Mouse (Mus musculus): ENCODE results near the gene Shroom4.

GRCm38 (mm10) chrX:6501850-6502249 lies 102.2 kb downstream of the Shroom4 start:
- TF ChIP-seq CTCF (IDR thresholded peaks at IDR 0.05; ENCODE audit: extremely low read depth, insufficient read depth, insufficient read length, insufficient replicate concordance) (no peak), POLR2A (IDR thresholded peaks at IDR 0.05; ENCODE audit: low read depth, low read length) (no peak)

Measured in spleen, adult 2 months (tissue).